Mouse (Mus musculus) gastrocnemius, adult 8-10 months (tissue): ENCODE results near the gene Nup210l. TPM values are rescaled to one million over a fixed set of nuclear protein-coding genes. Genes with fewer than 3 reads are reported as not detected.

Experiments used
- DNase-seq, 2 experiments: peaks; one replicate each; pipeline ENCODE4 v3.0.0; 2022; ENCODE audit warnings: low spot score in 2 of 2
- total RNA-seq, 4 experiments: library from RNA; stranded (reverse); gene quantifications; 2 replicates each; pipeline ENCODE4 v1.2.4; 2022

The Nup210l gene
- total RNA-seq, 4 experiments from 2014 or later = 0.05 to 0.10 TPM; not detected in 2

- no peak for DNase-seq
Measured at GRCm38 (mm10) chr3:90155996-90156395, 52.1 kb downstream of the Nup210l start.

GRCm38 (mm10) chr3:90159757-90160156, 55.8 kb downstream of the Nup210l start:
- DNase-seq = no peak

- DNase-seq = no peak
Measured at GRCm38 (mm10) chr3:90161541-90161940, 57.6 kb downstream of the Nup210l start.

- no peak for DNase-seq
Measured at GRCm38 (mm10) chr3:90179566-90179965, 75.6 kb downstream of the Nup210l start.

- DNase-seq = no peak
Measured at GRCm38 (mm10) chr3:90183581-90183980, 79.6 kb downstream of the Nup210l start.

GRCm38 (mm10) chr3:90190859-90191510, 87.1 kb downstream of the Nup210l start:
- DNase-seq = no peak

- no peak for DNase-seq
Measured at GRCm38 (mm10) chr3:90194759-90195158, 90.8 kb downstream of the Nup210l start.

GRCm38 (mm10) chr3:90195644-90196043, 91.7 kb downstream of the Nup210l start:
- no peak for DNase-seq

GRCm38 (mm10) chr3:90197548-90197947, 93.6 kb downstream of the Nup210l start:
- DNase-seq = no peak

- no peak for DNase-seq
Measured at GRCm38 (mm10) chr3:90202884-90203283, 99.0 kb downstream of the Nup210l start.

GRCm38 (mm10) chr3:90203619-90204018, 99.7 kb downstream of the Nup210l start:
- DNase-seq = no peak

- DNase-seq = no peak
Measured at GRCm38 (mm10) chr3:90204582-90204981, 100.7 kb downstream of the Nup210l start.

- DNase-seq = no peak
Measured at GRCm38 (mm10) chr3:90208662-90209061, 104.7 kb downstream of the Nup210l start.

- DNase-seq = no peak
Measured at GRCm38 (mm10) chr3:90209908-90210566, 106.1 kb downstream of the Nup210l start.

- no peak for DNase-seq
Measured at GRCm38 (mm10) chr3:90211475-90212398, 107.8 kb downstream of the Nup210l start.

- no peak for DNase-seq
Measured at GRCm38 (mm10) chr3:90212723-90213122, 108.8 kb downstream of the Nup210l start.

- peak; percentile 84 to 85 for DNase-seq
Measured at GRCm38 (mm10) chr3:90213377-90213866, 109.5 kb downstream of the Nup210l start, which contains the start of the genes Rps27 and Rab13. Gene Rps27, minus strand, starts transcription at chr3:90213651. Gene Rab13, plus strand, starts transcription at chr3:90213695.

- no peak for DNase-seq
Measured at GRCm38 (mm10) chr3:90213956-90214684, 110.2 kb downstream of the Nup210l start.

GRCm38 (mm10) chr3:90215825-90216380, 112.0 kb downstream of the Nup210l start:
- no peak for DNase-seq

- no peak for DNase-seq
Measured at GRCm38 (mm10) chr3:90220088-90220487, 116.2 kb downstream of the Nup210l start.

GRCm38 (mm10) chr3:90220531-90220951, 116.6 kb downstream of the Nup210l start:
- DNase-seq = peak; percentile 47 to 64
